Mouse (Mus musculus): ENCODE data around the gene Six6. TPM values are rescaled to one million over a fixed set of nuclear protein-coding genes. Genes with fewer than 3 reads are reported as not detected.

The Six6 gene
- polyA plus RNA-seq, 1 experiment from 2014 or later = not detected

Other genes with a start within 250 kb of the Six6 start
- gene Ppm1a, start 182.4 kb upstream of the Six6 start, polyA plus RNA-seq (2015; fragmentation: Nextera tagmentation; extraction: Ambion mirVana) = 63.0 and 70.9 TPM in 2 replicates
- 6.5 and 6.7 TPM in 2 replicates for gene 4930447C04Rik, start 882 bp downstream of the Six6 start, polyA plus RNA-seq (2015; fragmentation: Nextera tagmentation; extraction: Ambion mirVana)
- gene Six1, start 114.0 kb downstream of the Six6 start, polyA plus RNA-seq (2015; fragmentation: Nextera tagmentation; extraction: Ambion mirVana) = 0.65 and 1.5 TPM in 2 replicates
- 0.43 and 0.47 TPM in 2 replicates for gene Six4, start 173.6 kb downstream of the Six6 start, polyA plus RNA-seq (2015; fragmentation: Nextera tagmentation; extraction: Ambion mirVana)
- 15.9 and 16.4 TPM in 2 replicates for gene Mnat1, start 183.8 kb downstream of the Six6 start, polyA plus RNA-seq (2015; fragmentation: Nextera tagmentation; extraction: Ambion mirVana)